Mouse (Mus musculus) stomach, embryonic 15.5 days (tissue): Measurements from ENCODE around the gene Asgr2. TPM values are rescaled to one million over a fixed set of nuclear protein-coding genes. Genes with fewer than 3 reads are reported as not detected.

Experiments
- ATAC-seq: fragments of 200-750 bp; cut with Nextera tagmentation; 2 replicates; pipeline ENCODE4 v1.8.0; 2017; ENCODE audit warnings: low read depth, moderate number of reproducible peaks, moderate TSS enrichment; ENCODE audit not compliant: insufficient read depth, low FRiP score
- H3K27ac ChIP-seq: fragments of 300-500 bp; sonication (generic); 2 replicates; pipeline ENCODE4 v1.5.1; 2015; ENCODE audit warnings: mild to moderate bottlenecking, inconsistent platforms
- H3K27me3 ChIP-seq: fragments of 300-500 bp; sonication (generic); replicated peaks from 2 replicates; pipeline ENCODE4 v1.6.1; 2015; ENCODE audit warnings: inconsistent platforms
- H3K36me3 ChIP-seq: fragments of 300-500 bp; sonication (generic); 2 replicates; pipeline ENCODE4 v1.6.1; 2015; ENCODE audit warnings: inconsistent platforms
- H3K4me1 ChIP-seq: fragments of 300-500 bp; sonication (generic); 2 replicates; pipeline ENCODE4 v1.6.1; 2015; ENCODE audit warnings: inconsistent platforms
- H3K4me2 ChIP-seq: fragments of 300-500 bp; sonication (generic); 2 replicates; pipeline ENCODE4 v1.6.1; 2015; ENCODE audit warnings: mild to moderate bottlenecking, inconsistent platforms
- H3K4me3 ChIP-seq: fragments of 300-500 bp; sonication (generic); replicated peaks from 2 replicates; pipeline ENCODE4 v1.5.1; 2015; ENCODE audit warnings: inconsistent platforms
- H3K9ac ChIP-seq: fragments of 300-500 bp; sonication (generic); 2 replicates; pipeline ENCODE4 v1.6.1; 2015; ENCODE audit warnings: inconsistent platforms
- H3K9me3 ChIP-seq: fragments of 300-500 bp; sonication (generic); 2 replicates; pipeline ENCODE4 v1.6.1; 2016; ENCODE audit warnings: inconsistent platforms
- WGBS: fragments of 180-500 bp; shearing (Covaris S2); methylation state at CpG from one replicate; pipeline ENCODE4 v1.1.7; 2015; 5-methylcytosine and 5-hydroxymethylcytosine counted together
- polyA plus RNA-seq: library from polyadenylated mRNA; unstranded; fragments of >200 nt; fragmentation: Nextera tagmentation; extraction: Ambion mirVana; gene quantifications from 2 replicates; pipeline ENCODE4 v1.2.1, GENCODE M21; 2015

The Asgr2 gene
- 0.81 and 0.85 TPM in 2 replicates for polyA plus RNA-seq

DNA sequence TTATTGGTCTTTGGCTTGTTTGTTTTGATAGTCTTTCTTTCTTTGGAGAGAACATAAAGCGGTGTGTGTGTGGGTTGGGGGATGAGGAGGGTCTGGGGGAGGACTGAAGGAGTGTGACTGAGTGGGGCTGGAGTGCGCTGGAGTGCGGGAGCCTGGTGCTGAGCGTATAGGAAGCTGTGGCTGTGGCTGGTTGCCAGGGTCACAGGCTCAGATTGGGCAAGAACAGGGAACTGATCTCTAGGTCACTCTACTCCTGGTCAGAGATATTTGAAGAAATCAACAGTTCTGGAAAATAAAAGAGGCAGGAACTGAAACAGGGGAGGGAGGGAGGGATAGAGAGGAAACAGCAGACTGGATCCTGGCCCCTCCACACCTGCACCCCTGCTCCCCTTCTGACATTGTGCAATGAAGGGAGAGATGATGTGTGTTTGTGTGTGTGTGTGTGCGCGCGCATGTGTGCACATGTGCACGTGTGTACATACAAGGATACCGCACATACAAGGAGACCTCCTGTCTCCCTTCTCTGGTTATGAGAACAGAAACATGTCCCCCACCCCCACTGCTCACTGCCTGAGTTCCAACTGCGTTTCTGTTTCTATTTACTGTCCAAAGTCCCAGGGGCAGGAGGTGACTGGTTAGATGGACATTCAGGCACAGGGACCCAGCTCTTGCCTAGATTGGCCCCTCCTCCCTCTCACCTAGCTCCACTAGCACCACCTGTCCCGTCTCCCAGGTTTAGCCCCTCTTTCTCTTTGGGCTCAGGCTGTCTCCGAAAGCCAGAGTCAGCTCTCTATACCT, at the start of gene Asgr2:
Gene Asgr2 (plus strand): TSS at position 659 of the 798 bp plus-strand sequence.
- H3K27me3 ChIP-seq, result no peaks in the 10 kb centered on the region
- no peaks in the 10 kb centered on the region for H3K4me1 ChIP-seq
- H3K9ac ChIP-seq, result no peak within 1 kb of the TSS
- ATAC-seq, result peak; percentile 68; the same call in 1 of the 2 replicates
- WGBS, result 63% methylated on average over 12 of the region's 12 CpGs
- no peak within 1 kb of the TSS for H3K27ac ChIP-seq
- no peak within 1 kb of the TSS for H3K4me3 ChIP-seq
- no peak within 1 kb of the TSS for H3K4me2 ChIP-seq
- no peaks in the 10 kb centered on the region for H3K9me3 ChIP-seq
- no peaks in the 10 kb centered on the region for H3K36me3 ChIP-seq

- Histone ChIP-seq H3K9ac (no peak overlapping the region), H3K27ac (no peak overlapping the region), H3K36me3 (peaks cover 7% of the 10 kb centered on the region; the same call in 1 of the 2 replicates), H3K4me1 (no peaks in the 10 kb centered on the region), H3K4me2 (no peak overlapping the region), H3K4me3 (no peak overlapping the region), H3K9me3 (no peaks in the 10 kb centered on the region), H3K27me3 (no peaks in the 10 kb centered on the region)
- 91% methylated on average over 7 of the region's 7 CpGs for WGBS
- ATAC-seq, result no peak
Measured at GRCm38 (mm10) chr11:70043665-70044064, 48.8 kb upstream of the Asgr2 start.

- Histone ChIP-seq H3K4me3 (no peak overlapping the region), H3K4me1 (no peaks in the 10 kb centered on the region), H3K27ac (peak overlapping the region; percentile 4; the same call in 1 of the 2 replicates), H3K9ac (no peak overlapping the region), H3K9me3 (no peaks in the 10 kb centered on the region), H3K27me3 (no peaks in the 10 kb centered on the region), H3K4me2 (no peak overlapping the region), H3K36me3 (no peaks in the 10 kb centered on the region; the same call in 1 of the 2 replicates)
- ATAC-seq, result no peak
- 24% methylated on average over 9 of the region's 9 CpGs for WGBS
Measured at GRCm38 (mm10) chr11:70045435-70045834, 47.0 kb upstream of the Asgr2 start.

- Histone ChIP-seq H3K4me2 (no peak overlapping the region), H3K27me3 (no peaks in the 10 kb centered on the region), H3K9me3 (no peaks in the 10 kb centered on the region), H3K4me3 (no peak overlapping the region), H3K27ac (no peak overlapping the region), H3K4me1 (0 out of 2 replicates have a peak, but pooled peaks cover 3% of the 10 kb centered on the region), H3K36me3 (no peaks in the 10 kb centered on the region), H3K9ac (no peak overlapping the region)
- 52% methylated on average over 6 of the region's 6 CpGs for WGBS
- no peak for ATAC-seq
Measured at GRCm38 (mm10) chr11:70049366-70049765, 43.1 kb upstream of the Asgr2 start.

DNA sequence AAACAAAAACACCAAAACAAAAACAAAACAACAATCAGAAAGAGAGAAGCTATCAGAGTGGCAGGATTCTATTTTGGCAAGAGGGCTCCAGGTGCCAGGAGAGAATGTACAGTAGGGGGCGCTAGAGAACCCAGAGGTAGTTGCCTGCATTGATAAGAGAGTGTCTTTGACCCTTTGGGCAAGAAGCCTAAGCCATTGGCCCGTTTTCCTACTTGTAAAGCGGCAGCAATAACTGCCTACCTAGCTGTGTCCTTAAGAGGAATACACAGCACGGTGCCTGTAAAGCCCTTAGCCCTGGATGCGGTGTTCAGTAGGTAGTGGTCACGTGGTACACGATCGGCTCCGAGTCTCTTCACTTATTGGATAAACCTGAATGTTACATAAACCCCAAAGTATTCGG, 42.6 kb upstream of the Asgr2 start:
- H3K9ac ChIP-seq, result no peak overlapping the region
- H3K9me3 ChIP-seq, result no peaks in the 10 kb centered on the region
- no peak overlapping the region for H3K4me2 ChIP-seq
- no peaks in the 10 kb centered on the region for H3K27me3 ChIP-seq
- H3K36me3 ChIP-seq, result no peaks in the 10 kb centered on the region
- H3K27ac ChIP-seq, result no peak overlapping the region
- WGBS, result 53% methylated on average over 10 of the region's 10 CpGs
- 0 out of 2 replicates have a peak, but pooled peaks cover 3% of the 10 kb centered on the region for H3K4me1 ChIP-seq
- ATAC-seq, result no peak
- no peak overlapping the region for H3K4me3 ChIP-seq

DNA sequence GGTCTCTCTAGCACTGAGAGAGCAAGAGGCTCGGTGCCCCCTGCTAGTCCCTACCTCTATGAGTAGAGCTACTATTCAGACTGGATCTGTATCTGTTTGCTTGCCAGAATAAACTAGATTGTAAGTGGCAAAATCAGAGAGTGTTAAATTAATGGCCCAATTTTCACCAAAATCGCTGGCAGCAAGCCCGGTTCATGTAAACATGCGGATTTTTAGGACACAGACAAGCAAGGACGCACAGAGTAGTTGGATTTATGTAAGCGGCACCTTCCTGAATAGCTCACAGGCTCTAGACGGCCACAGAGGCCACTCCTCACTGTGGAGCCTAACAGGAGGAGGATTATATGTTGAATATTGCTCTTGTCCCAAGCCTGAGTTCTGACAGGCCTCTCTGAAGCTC, 39.3 kb upstream of the Asgr2 start:
- Histone ChIP-seq H3K27ac (no peak overlapping the region), H3K36me3 (no peaks in the 10 kb centered on the region), H3K4me2 (no peak overlapping the region), H3K4me3 (no peak overlapping the region), H3K4me1 (0 out of 2 replicates have a peak, but pooled peaks cover 6% of the 10 kb centered on the region), H3K9me3 (no peaks in the 10 kb centered on the region), H3K9ac (no peak overlapping the region), H3K27me3 (no peaks in the 10 kb centered on the region)
- WGBS, result 38% methylated on average over 7 of the region's 7 CpGs
- no peak for ATAC-seq

- no peak for ATAC-seq
- WGBS, result 77% methylated on average over 10 of the region's 10 CpGs
Measured at GRCm38 (mm10) chr11:70053898-70054570, 38.4 kb upstream of the Asgr2 start, which contains the start of gene Asgr1. Gene Asgr1, plus strand, starts transcription at chr11:70054085.

DNA sequence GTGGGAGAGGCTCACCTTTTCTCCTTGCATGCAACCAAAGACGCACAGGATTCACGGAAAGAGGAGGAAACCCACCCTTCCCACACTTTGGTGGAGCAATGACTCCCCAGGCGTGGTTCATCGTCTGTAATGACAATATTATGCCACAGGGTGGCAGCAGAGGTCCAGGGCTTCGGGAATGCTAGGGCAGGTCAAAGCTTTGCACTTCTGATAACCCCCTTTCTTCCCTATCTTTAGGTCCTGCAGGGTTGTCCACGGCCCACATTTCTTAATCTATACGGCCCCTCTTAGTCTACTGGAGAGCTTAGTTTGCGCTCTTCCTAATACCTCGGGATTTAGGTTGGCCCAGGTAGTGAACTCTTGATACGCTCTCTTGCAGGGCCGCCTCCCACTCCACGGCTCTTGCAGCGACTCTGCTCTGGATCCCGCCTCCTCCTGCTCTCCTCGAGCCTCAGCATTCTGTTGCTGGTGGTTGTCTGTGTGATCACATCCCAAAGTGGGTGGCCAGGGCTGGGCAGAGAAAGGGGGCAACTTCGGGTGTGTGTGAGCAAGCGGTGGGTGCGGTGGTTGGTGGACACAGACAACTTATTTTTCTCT, 36.7 kb upstream of the Asgr2 start:
- WGBS, result 24% methylated on average over 18 of the region's 18 CpGs
- H3K9me3 ChIP-seq, result no peaks in the 10 kb centered on the region
- H3K27me3 ChIP-seq, result no peaks in the 10 kb centered on the region; the same call in 1 of the 2 replicates
- H3K4me1 ChIP-seq, result 0 out of 2 replicates have a peak, but pooled peaks cover 6% of the 10 kb centered on the region
- H3K4me3 ChIP-seq, result 0 out of 2 replicates have a peak overlapping the region, but pooled peaks have one; percentile 5
- peak overlapping the region; percentile 39 for H3K4me2 ChIP-seq
- H3K36me3 ChIP-seq, result no peaks in the 10 kb centered on the region
- no peak overlapping the region for H3K27ac ChIP-seq
- ATAC-seq, result 0 out of 2 replicates have a peak, but pooled peaks have one; percentile 33
- no peak overlapping the region for H3K9ac ChIP-seq

More at GRCm38 (mm10) chr11:70053898-70054570, 38.4 kb upstream of the Asgr2 start, which contains the start of gene Asgr1:
- H3K4me1 ChIP-seq, result 0 out of 2 replicates have a peak, but pooled peaks cover 6% of the 10 kb centered on the region
- no peaks in the 10 kb centered on the region for H3K9me3 ChIP-seq
- no peaks in the 10 kb centered on the region for H3K36me3 ChIP-seq
- no peak within 1 kb of the TSS for H3K4me3 ChIP-seq
- no peaks in the 10 kb centered on the region for H3K27me3 ChIP-seq
- H3K9ac ChIP-seq, result no peak within 1 kb of the TSS
- H3K4me2 ChIP-seq, result no peak within 1 kb of the TSS
- no peak within 1 kb of the TSS for H3K27ac ChIP-seq

DNA sequence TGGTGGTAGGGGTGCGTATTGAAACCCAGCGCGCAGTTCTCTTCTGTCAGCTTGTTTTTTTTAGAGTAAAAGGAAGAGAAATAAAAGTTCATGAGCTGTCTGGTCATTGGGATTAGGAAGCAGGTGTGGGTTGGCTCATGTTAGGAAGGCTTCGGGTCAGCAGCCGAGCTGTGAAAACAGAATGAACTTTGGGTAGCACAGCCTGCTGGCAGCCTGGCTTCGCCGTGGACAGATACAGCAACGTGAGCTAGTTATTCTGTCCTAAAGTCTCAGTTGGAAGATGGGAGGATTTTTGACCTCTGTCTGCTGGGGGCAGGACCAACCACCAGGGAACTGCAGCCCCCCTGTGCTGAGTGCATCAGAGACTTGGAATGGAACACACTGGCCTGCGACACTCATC, 34.6 kb upstream of the Asgr2 start:
- 81% methylated on average over 9 of the region's 9 CpGs for WGBS
- Histone ChIP-seq H3K36me3 (no peaks in the 10 kb centered on the region), H3K4me1 (0 out of 2 replicates have a peak, but pooled peaks cover 6% of the 10 kb centered on the region), H3K9ac (no peak overlapping the region), H3K9me3 (no peaks in the 10 kb centered on the region), H3K27ac (no peak overlapping the region), H3K4me3 (no peak overlapping the region), H3K4me2 (no peak overlapping the region), H3K27me3 (no peaks in the 10 kb centered on the region; the same call in 1 of the 2 replicates)
- no peak for ATAC-seq

DNA sequence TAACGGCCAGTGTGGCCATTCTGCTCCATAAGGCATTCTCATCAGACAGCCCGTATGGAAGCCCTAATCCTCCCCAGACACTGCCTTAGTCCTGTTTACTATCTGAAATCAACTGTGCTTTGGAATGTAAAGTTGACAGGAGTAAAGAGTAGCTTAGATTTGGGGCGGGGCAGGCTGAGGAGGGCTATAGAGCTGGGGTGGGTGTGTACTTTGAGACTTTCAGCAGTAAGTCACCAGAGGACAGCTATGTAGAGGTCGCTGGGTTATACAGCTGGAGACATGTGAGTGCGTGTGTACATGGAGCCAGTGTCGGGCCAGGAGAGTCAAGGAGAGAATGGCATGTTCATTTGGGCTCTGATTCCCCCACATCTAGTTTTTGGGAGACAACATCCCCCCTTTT, 32.5 kb upstream of the Asgr2 start:
- Histone ChIP-seq H3K27me3 (no peaks in the 10 kb centered on the region; the same call in 1 of the 2 replicates), H3K4me1 (0 out of 2 replicates have a peak, but pooled peaks cover 3% of the 10 kb centered on the region), H3K27ac (no peak overlapping the region), H3K9me3 (no peaks in the 10 kb centered on the region), H3K4me3 (no peak overlapping the region), H3K4me2 (no peak overlapping the region), H3K9ac (no peak overlapping the region), H3K36me3 (no peaks in the 10 kb centered on the region)
- WGBS, result 28% methylated on average over 6 of the region's 6 CpGs
- ATAC-seq, result no peak

DNA sequence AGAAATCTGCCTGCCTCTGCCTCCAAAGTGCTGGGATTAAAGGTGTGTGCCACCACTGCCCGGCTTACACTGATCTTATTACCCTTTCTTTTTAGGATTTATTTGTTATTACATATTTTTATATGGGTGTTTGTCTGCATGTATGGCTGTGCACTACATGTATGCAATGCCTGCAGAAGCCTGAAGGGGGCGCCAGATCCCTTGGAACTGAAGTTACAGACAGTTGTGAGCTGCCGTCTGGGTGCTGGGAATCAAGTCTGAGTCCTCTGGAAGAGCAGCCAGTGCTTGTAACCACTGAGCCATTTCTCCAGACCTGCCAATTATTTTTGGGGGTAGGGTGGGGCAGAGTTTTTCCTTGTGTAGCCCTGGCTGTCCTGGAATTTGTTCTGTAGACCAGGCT, 29.4 kb upstream of the Asgr2 start:
- H3K4me3 ChIP-seq, result no peak overlapping the region
- H3K9me3 ChIP-seq, result no peaks in the 10 kb centered on the region
- H3K36me3 ChIP-seq, result no peaks in the 10 kb centered on the region
- no peak for ATAC-seq
- H3K27ac ChIP-seq, result no peak overlapping the region
- no peak overlapping the region for H3K9ac ChIP-seq
- H3K4me1 ChIP-seq, result no peaks in the 10 kb centered on the region
- H3K4me2 ChIP-seq, result no peak overlapping the region
- WGBS, result 72% methylated on average over 3 of the region's 3 CpGs
- H3K27me3 ChIP-seq, result no peaks in the 10 kb centered on the region; the same call in 1 of the 2 replicates
